Mouse (Mus musculus) megakaryocyte-erythroid progenitor cell, adult 5 weeks (primary cell): Measurements from ENCODE around the gene Cort. TPM values are rescaled to one million over a fixed set of nuclear protein-coding genes. Genes with fewer than 3 reads are reported as not detected.

Experiments used
- polyA plus RNA-seq: library from polyadenylated mRNA; stranded (reverse); fragments of >175 nt; gene quantifications from 2 replicates; pipeline ENCODE4 v1.2.3, GENCODE M21; 2012

Cort gene
- polyA plus RNA-seq = 1.9 and 2.0 TPM in 2 replicates

GRCm38 (mm10) chr4:149126663-149127062, at the start of gene Cort:
Gene Cort, minus strand, starts transcription at chr4:149126763.

DNA sequence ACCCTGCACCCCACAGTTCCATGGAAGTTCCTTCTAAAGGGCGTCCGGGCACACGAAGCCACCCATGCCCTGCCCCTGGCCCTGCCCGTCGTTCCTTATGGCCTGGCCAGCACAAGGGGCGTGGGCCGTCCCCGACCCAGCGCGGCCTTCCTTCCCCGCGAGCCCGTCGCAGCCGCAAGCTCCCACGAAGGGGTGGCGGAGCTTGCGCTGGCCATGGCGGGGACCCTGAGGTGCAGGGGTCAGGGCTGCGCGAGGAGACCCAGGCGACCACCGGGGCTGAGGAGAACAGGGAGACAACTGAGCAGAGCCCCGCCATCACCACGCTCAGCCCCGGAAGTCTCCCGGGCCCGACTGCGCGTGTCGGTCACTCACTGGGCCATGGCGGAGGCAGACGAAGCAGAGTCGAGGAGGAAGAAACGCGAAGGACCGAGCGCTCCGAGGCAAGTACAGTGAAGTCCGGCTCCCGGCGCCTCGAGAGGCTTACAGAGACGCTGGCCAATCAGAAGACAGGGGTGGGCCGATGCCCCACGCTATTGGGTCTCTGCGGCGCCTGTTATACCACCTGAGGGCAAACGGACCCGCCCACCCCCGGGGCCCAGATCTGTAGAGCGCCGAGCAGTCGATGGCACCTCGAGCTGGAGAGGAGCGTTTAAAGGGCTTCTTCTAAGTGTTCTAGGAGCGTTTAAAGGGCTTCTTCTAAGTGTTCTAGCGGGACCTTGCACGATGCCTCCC, 39.8 kb upstream of the Cort start, which contains the start of gene Pgd:
Gene Pgd, minus strand, starts transcription at position 557 of the 732 bp plus-strand sequence.

DNA sequence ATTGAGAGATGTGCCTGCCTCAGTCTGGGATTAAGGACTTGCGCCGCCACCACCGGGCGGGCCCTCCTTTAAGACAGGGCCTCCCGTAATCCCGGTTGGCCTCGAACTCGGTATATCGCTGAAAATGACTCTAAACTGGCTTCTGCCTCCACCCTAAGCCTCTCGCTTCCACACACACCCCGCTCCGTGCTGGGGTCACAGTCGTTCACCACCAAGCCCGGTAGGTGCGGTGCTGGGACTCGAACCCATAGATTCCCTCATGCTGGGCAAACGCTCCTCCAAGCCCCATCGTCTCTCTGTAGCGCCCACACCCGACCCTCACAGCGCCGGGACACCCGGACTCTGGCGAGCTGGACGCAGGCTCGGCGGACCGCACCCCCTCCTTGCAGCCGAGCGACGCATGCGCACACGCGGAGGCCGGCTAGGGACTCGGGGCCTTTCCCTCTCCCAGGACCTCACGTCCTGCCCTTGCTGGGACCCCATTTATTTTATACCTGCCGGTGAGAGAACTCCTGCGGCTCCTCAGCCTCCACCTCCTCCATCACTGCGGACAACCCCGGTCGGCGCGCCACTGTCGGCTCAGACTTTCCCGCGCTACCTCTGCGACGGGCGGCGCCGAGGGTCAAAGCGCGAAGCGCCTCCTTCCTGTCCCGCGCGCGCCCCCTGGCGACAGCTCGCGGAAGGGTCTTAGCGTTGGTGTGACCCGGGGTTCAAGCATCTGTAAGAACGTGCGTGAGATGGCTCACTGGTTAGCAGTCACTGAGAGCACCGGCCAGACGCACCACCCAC, 10.6 kb upstream of the Cort start, which contains the start of gene Cenps:
Gene Cenps, minus strand, starts transcription at position 648 of the 789 bp plus-strand sequence.

GRCm38 (mm10) chr4:149103875-149104561, 22.5 kb downstream of the Cort start, which contains the start of gene Dffa:
Gene Dffa, plus strand, starts transcription at chr4:149104146.

GRCm38 (mm10) chr4:149099369-149100017, 27.1 kb downstream of the Cort start, which contains the start of gene Pex14:
Gene Pex14, minus strand, starts transcription at chr4:149099876.

Other genes starting within 250 kb of the Cort start
- gene Pex14, start 26.9 kb downstream of the Cort start, polyA plus RNA-seq = 44.5 and 45.9 TPM in 2 replicates
- gene Dffa, start 22.6 kb downstream of the Cort start, polyA plus RNA-seq = 13.7 and 14.2 TPM in 2 replicates
- gene Cenps, start 10.9 kb upstream of the Cort start, polyA plus RNA-seq = 29.0 and 29.7 TPM in 2 replicates
- 249 and 299 TPM in 2 replicates for gene Pgd, start 40.0 kb upstream of the Cort start, polyA plus RNA-seq
- 1.5 and 1.8 TPM in 2 replicates for gene Kif1b, start 180.9 kb upstream of the Cort start, polyA plus RNA-seq